Mouse (Mus musculus) hindbrain, embryonic 13.5 days (tissue): ENCODE results near the gene Gm42878. TPM values are rescaled to one million over a fixed set of nuclear protein-coding genes. Genes with fewer than 3 reads are reported as not detected.

Experiments
- ATAC-seq: fragments of 200-750 bp; cut with Nextera tagmentation; 2 replicates; pipeline ENCODE4 v1.8.0; 2017; ENCODE audit warnings: moderate TSS enrichment; ENCODE audit not compliant: low FRiP score
- H3K27ac ChIP-seq: fragments of 300-500 bp; sonication (generic); 2 replicates; pipeline ENCODE4 v1.5.1; 2015; ENCODE audit warnings: inconsistent platforms, mild to moderate bottlenecking, moderate library complexity
- H3K27me3 ChIP-seq: fragments of 300-500 bp; sonication (generic); 2 replicates; pipeline ENCODE4 v1.6.1; 2015; ENCODE audit warnings: mild to moderate bottlenecking, inconsistent platforms
- H3K36me3 ChIP-seq: fragments of 300-500 bp; sonication (generic); 2 replicates; pipeline ENCODE4 v1.6.1; 2015; ENCODE audit warnings: mild to moderate bottlenecking, inconsistent platforms
- H3K4me1 ChIP-seq: fragments of 300-500 bp; sonication (generic); replicated peaks from 2 replicates; pipeline ENCODE4 v1.6.1; 2015; ENCODE audit warnings: inconsistent platforms
- H3K4me2 ChIP-seq: fragments of 300-500 bp; sonication (generic); 2 replicates; pipeline ENCODE4 v1.6.1; 2015; ENCODE audit warnings: inconsistent platforms, mild to moderate bottlenecking, moderate library complexity
- H3K4me3 ChIP-seq: fragments of 300-500 bp; sonication (generic); 2 replicates; pipeline ENCODE4 v1.5.1; 2015; ENCODE audit warnings: mild to moderate bottlenecking, inconsistent platforms
- H3K9ac ChIP-seq: fragments of 300-500 bp; sonication (generic); 2 replicates; pipeline ENCODE4 v1.6.1; 2015; ENCODE audit warnings: mild to moderate bottlenecking, inconsistent platforms
- H3K9me3 ChIP-seq: fragments of 300-500 bp; sonication (generic); 2 replicates; pipeline ENCODE4 v1.6.1; 2016; ENCODE audit warnings: inconsistent platforms
- WGBS: fragments of 180-500 bp; shearing (Covaris S2); methylation state at CpG from one replicate; pipeline ENCODE4 v1.1.7; 2015; 5-methylcytosine and 5-hydroxymethylcytosine counted together
- polyA plus RNA-seq: library from polyadenylated mRNA; unstranded; fragments of >200 nt; fragmentation: Nextera tagmentation; extraction: Ambion mirVana; gene quantifications from 2 replicates; pipeline ENCODE4 v1.2.1, GENCODE M21; 2015

Gm42878 gene
- not detected in 2 replicates for polyA plus RNA-seq

DNA sequence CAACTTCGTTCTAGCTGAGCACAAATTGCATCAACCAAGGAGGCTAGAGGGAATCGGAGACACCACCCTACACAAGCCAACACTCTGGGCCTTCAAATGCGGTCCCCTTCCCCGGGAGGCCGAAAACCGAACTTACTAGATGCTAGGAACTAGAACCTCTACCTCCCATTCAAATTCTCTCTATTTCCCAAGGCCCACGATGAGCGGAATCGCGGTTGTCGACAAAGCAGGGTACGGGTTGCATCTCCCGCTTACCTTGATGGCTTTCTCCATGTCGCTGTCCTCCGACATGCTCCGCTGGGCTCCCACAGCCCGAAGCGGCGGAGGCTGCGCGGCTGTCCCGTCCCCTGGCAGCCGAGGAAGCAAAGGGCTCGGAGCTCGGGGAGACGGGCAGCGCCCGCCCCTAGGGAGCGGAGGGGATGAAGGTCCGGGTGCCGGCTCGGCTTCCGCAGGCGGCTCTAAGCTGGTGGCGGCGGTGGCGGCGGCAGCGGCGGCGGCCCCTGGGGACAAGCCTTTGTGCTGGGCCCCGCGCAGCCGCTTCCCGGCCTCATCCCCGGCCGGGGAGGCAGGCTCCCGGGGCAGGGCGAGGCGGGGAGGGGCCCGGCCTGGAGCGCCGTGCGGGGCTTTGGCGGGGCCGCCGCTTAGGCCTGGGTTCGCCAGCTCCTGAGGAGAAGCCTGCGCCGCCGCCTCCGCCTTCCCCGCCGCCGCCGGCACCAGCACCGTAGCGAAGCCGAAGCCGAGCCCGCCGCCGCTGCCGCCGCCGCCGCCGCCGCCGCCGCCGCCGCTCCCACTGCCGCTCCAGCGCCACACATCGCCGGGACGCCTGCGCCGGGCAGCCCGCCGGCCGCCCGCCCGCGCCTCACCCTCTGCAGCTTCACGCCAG is at the start of gene Gm42878, which contains the start of gene Adam1a:
Gm42878 (minus strand) TSS at position 573 of the 883 bp plus-strand sequence.
Adam1a (minus strand) TSS at position 573 of the 883 bp plus-strand sequence.
- Histone ChIP-seq H3K4me1 (peaks cover 38% of the 10 kb centered on the region), H3K9me3 (no peaks in the 10 kb centered on the region), H3K27ac (peak within 1 kb of the TSS; percentile 97), H3K9ac (peak within 1 kb of the TSS; percentile 99), H3K36me3 (no peaks in the 10 kb centered on the region), H3K4me3 (peak within 1 kb of the TSS; percentile 100), H3K4me2 (peak within 1 kb of the TSS; percentile 80), H3K27me3 (no peaks in the 10 kb centered on the region)
- WGBS: under 1% methylated on average over 59 of the region's 97 CpGs
- ATAC-seq: peak; percentile 66

DNA sequence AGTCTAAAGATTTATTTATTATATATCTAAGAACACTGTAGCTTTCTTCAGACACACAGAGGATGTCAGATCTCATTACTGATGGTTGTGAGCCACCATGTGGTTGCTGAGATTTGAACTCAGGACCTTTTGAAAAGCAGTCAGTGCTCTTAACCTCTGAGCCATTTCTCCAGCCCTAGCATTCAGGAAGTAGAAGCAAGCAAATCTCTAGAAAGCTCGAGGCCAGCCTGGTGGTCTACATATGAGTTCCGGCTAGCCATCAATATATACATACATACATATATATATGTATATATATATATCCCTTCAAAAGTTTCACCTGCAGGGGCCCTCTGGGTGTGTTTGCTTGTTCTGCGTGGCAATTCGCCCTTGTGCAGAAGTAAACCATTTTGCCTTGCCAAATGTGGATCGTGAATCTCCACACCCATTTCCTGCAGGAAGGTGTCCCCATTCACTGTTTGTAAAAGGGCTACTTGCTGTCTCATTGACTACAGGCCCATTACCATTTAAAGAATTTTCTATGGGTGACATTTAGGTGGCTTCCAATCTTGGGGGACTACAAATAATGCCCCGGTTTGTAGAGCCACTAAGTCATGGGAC is 49.5 kb upstream of the Gm42878 start:
- no peak for ATAC-seq
- Histone ChIP-seq H3K27ac (peak overlapping the region; percentile 79; the same call in 1 of the 2 replicates), H3K27me3 (0 out of 2 replicates have a peak, but pooled peaks cover 7% of the 10 kb centered on the region), H3K4me3 (peak overlapping the region; percentile 68; the same call in 1 of the 2 replicates), H3K4me2 (peak overlapping the region; percentile 95), H3K36me3 (no peaks in the 10 kb centered on the region), H3K9me3 (no peaks in the 10 kb centered on the region), H3K9ac (no peak overlapping the region), H3K4me1 (peaks cover 30% of the 10 kb centered on the region)
- 85% methylated on average over 6 of the region's 6 CpGs for WGBS

DNA sequence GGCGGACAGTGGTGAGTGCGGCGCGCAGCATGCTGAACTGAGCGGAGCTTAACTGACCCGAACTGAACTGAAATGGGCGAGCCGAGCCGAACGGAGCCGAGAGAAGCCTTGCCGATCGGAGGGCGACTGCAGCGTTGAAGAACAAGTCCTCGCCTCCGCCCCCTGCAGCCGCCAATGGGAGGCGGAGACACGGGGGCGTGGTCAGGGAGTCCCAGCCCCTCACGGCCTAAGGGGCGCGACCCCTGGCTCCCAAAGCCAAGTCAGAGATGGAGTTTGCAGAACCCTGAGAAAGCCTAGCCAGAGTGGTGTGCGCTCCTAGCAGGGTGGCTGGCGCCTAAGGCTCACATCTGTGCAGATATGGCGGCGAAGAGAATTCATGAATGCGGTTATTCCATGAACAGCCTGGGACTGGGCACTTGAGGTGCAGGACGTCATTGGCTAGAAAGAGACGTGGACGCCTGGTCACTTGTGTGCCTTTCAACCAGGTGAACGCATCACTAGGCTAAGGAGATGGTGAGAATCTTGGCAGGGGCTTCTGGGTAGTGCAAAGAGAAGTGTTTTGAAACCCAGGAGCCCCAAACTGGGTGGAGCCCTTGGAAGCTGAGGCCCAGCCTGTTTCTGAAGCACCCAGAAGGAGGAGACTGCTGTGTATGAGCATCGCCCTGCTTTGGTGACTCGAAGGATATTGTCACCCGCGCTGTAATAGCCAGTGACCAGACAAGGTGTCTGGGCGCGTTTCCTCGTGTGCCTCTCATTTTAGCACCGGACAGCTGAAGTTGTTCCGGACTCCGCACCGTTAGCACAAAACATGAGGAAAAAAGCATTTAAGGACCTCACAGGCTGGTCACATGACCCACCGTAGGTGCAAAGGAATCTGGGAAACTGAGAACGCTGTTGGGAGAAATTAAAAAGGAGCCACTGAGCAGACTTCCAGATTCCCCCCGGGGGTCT is 48.4 kb upstream of the Gm42878 start, which contains the start of gene Aldh2:
Aldh2 (minus strand) TSS at position 374 of the 951 bp plus-strand sequence.
- H3K27ac ChIP-seq: peak within 1 kb of the TSS; percentile 79
- H3K4me1 ChIP-seq: peaks cover 30% of the 10 kb centered on the region
- peak within 1 kb of the TSS; percentile 95 for H3K4me2 ChIP-seq
- no peaks in the 10 kb centered on the region for H3K36me3 ChIP-seq
- H3K27me3 ChIP-seq: 0 out of 2 replicates have a peak, but pooled peaks cover 7% of the 10 kb centered on the region
- WGBS: 3% methylated on average over 47 of the region's 47 CpGs
- peak within 1 kb of the TSS; percentile 84 for H3K9ac ChIP-seq
- no peaks in the 10 kb centered on the region for H3K9me3 ChIP-seq
- peak; percentile 83 for ATAC-seq
- H3K4me3 ChIP-seq: peak within 1 kb of the TSS; percentile 68

DNA sequence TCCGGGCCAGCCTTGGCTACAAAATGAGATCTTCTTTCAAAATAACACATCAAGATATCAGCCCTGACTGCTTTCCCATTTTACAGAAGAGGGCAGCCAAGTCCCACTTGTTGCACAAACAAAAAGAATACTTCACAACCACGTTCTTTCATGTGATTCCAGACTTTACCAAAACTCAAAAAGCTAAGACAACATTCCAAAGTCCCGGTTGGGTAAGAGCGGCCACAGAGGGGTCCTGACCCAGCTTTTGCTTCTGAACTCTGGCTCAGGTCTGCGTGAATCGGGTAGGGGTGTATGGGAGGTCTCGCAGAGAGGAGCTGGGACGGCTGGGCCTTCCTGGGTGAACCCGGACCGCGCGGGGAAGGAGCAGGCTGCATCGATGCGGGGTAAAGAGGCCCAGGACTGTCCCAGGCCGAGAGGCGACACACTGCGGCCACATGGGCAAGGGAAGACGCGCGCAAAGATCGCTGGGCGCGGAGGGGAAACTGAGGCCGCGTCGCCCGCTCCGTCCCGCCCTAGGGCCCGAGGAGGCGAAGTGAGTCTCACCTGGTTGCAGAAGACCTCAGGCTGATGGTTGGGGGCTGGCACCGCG is 47.6 kb upstream of the Gm42878 start:
- 5% methylated on average over 32 of the region's 33 CpGs for WGBS
- ATAC-seq: peak; percentile 50

DNA sequence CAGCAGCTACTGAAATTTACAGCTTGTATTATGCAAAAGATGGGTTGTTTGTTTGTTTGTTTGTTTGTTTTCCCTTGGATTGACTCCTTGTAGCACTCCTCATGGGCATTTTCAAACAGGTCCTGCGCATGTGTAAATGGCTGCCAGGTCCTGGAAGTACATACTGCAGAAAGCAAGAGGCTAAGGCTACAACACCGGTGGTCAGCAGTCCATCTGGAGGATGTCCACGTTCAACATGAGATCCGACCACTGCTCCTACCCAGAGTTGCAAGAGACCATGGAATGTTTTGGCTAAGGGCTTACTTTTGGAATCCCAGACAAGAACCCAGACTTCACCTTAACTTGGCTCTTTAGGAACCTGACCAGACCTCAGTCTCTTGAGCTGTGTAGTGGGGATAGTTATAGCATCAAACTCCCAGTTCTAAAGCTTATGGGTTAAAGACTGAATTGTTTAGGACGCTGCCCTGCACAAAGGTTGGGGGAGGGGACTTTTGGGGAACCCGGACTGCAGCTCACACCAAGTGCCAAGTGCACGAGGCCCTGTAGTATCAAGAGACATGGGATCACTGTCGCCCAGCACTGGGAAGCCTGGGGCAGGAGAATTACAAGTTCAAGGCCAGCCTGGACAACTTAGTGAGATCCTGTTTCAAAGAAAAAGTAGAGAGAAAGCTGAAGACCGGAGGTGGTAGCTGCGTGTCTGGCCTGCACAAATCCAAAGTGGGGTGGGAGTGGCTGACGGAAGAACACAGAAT is 47.0 kb upstream of the Gm42878 start:
- Histone ChIP-seq H3K4me3 (peak overlapping the region; percentile 68), H3K4me1 (peaks cover 30% of the 10 kb centered on the region), H3K36me3 (no peaks in the 10 kb centered on the region), H3K9ac (no peak overlapping the region), H3K27ac (no peak overlapping the region), H3K4me2 (peak overlapping the region; percentile 95), H3K27me3 (0 out of 2 replicates have a peak, but pooled peaks cover 7% of the 10 kb centered on the region), H3K9me3 (no peaks in the 10 kb centered on the region)
- no peak for ATAC-seq
- 69% methylated on average over 11 of the region's 11 CpGs for WGBS

More for the DNA sequence above, 47.6 kb upstream of the Gm42878 start:
- no peaks in the 10 kb centered on the region for H3K36me3 ChIP-seq
- H3K4me3 ChIP-seq: peak overlapping the region; percentile 68
- peaks cover 30% of the 10 kb centered on the region for H3K4me1 ChIP-seq
- H3K9me3 ChIP-seq: no peaks in the 10 kb centered on the region
- H3K9ac ChIP-seq: peak overlapping the region; percentile 84
- 0 out of 2 replicates have a peak, but pooled peaks cover 7% of the 10 kb centered on the region for H3K27me3 ChIP-seq
- peak overlapping the region; percentile 79; the same call in 1 of the 2 replicates for H3K27ac ChIP-seq
- peak overlapping the region; percentile 95 for H3K4me2 ChIP-seq

DNA sequence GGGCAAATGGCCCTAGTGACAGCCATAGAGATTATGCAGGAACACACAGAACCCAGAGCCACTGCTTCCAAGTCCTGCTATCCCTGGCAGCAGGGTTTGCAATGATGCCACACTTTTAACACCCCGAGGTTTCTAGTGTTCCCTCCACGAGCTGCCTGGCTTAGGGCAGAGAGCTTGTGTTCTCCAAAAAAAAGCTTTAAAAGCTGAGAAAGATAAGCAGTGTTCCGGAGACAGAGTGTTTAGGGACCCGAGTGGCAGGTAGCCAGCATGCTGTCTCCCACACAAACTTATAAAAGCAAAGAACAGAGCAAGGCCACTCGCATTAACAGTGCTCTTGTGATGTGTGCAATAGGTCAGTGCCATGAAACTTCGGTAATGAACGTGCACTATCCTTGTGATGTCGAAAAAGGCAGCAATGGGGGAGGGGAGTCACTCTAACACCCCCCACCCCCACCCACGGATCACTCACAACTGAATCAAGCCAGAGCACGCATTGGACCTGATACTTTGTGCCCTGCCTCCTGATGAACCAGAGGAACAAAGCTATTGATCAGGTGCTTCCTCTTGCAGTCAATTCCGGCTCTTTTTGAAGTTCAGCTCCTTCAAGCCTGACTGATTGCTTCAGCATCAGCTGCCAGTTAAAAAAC is 46.3 kb upstream of the Gm42878 start:
- Histone ChIP-seq H3K4me1 (peaks cover 30% of the 10 kb centered on the region), H3K27ac (no peak overlapping the region), H3K36me3 (no peaks in the 10 kb centered on the region), H3K4me3 (no peak overlapping the region), H3K9ac (no peak overlapping the region), H3K9me3 (no peaks in the 10 kb centered on the region), H3K27me3 (0 out of 2 replicates have a peak, but pooled peaks cover 7% of the 10 kb centered on the region), H3K4me2 (peak overlapping the region; percentile 95; the same call in 1 of the 2 replicates)
- ATAC-seq: no peak
- 77% methylated on average over 11 of the region's 11 CpGs for WGBS

DNA sequence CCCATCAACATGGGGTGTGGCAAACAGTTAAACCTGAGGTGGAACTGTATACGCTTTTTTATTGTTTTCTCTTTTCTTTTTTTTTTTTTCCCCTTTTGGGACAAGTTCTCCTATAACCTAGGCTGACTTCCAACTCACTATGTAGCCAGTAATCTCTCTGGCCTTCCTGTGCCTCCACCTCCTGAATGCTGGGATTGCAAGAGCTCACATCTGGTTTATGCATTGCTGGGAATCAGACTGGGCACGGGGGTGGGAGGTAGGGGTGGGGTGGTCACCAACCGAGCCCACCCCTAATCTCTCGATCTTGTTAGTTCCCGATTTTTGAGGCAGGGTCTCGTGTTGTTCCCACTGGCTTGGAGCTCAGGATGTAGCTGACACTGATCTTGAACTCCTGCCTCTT is 44.6 kb upstream of the Gm42878 start:
- 90% methylated on average over 6 of the region's 6 CpGs for WGBS
- Histone ChIP-seq H3K9me3 (no peaks in the 10 kb centered on the region), H3K36me3 (no peaks in the 10 kb centered on the region), H3K9ac (no peak overlapping the region), H3K4me1 (peaks cover 30% of the 10 kb centered on the region), H3K27ac (no peak overlapping the region), H3K4me3 (no peak overlapping the region), H3K27me3 (0 out of 2 replicates have a peak, but pooled peaks cover 7% of the 10 kb centered on the region), H3K4me2 (no peak overlapping the region)
- no peak for ATAC-seq

DNA sequence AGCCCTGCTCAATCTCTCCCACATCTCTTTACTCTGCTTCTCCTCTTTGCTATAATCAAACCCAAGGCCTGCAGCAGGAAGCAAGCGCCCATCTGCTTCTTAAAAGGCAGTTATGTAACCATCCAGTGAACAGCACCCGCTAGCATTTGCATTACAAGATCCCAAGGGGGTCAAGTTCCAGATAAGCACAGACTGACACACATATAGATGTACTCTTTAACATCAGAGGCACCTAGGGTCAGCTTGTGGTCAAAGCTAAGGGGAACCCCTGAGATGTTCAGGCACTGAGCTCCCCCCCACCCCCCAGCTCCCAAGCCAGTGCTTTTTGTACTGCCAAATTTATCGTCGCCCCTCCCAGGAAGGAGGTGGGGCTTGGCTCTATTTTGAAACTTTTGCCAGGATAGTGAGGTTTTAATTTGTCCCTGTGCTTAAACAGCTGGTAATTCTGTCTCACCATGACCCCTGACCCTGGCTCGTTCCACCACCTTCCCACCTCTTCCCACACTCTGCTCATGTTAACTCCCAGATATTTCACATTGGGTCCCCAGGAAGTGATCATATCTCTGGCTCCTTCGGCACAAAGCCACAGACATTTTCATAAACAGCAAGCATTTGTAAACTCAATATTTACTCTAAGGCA is 41.2 kb upstream of the Gm42878 start:
- H3K9ac ChIP-seq: no peak overlapping the region
- WGBS: 79% methylated on average over 6 of the region's 6 CpGs

DNA sequence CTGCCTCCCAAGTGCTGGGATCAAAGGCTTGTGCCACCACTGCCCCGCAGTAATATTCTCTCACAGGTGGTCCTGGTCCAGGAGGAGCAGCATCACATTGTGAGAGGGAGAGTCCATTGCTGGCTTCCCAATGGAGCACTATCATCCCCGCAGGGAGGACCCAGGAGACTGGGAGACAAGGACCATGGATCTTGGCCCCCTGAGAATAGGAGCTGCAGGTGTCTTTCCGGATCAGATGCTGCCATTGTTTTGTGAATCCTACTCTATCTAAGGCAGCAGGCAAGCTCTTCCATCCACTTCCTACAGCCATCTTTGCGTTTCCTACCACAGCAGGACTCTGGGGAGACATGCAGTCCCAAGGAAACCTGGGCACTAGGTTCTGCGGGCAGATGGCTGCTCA is 40.4 kb upstream of the Gm42878 start:
- no peak overlapping the region for H3K9ac ChIP-seq
- no peak overlapping the region for H3K27ac ChIP-seq
- H3K4me1 ChIP-seq: 0 out of 2 replicates have a peak, but pooled peaks cover 8% of the 10 kb centered on the region
- no peaks in the 10 kb centered on the region for H3K27me3 ChIP-seq
- no peaks in the 10 kb centered on the region for H3K9me3 ChIP-seq
- WGBS: 80% methylated on average over 5 of the region's 5 CpGs
- H3K36me3 ChIP-seq: peaks cover 2% of the 10 kb centered on the region; the same call in 1 of the 2 replicates
- no peak for ATAC-seq
- H3K4me2 ChIP-seq: no peak overlapping the region
- no peak overlapping the region for H3K4me3 ChIP-seq

More for the DNA sequence above, 41.2 kb upstream of the Gm42878 start:
- Histone ChIP-seq H3K27me3 (no peaks in the 10 kb centered on the region), H3K4me1 (peaks cover 12% of the 10 kb centered on the region; the same call in 1 of the 2 replicates), H3K4me2 (no peak overlapping the region), H3K36me3 (no peaks in the 10 kb centered on the region), H3K9me3 (no peaks in the 10 kb centered on the region), H3K4me3 (no peak overlapping the region), H3K27ac (no peak overlapping the region)
- ATAC-seq: no peak

DNA sequence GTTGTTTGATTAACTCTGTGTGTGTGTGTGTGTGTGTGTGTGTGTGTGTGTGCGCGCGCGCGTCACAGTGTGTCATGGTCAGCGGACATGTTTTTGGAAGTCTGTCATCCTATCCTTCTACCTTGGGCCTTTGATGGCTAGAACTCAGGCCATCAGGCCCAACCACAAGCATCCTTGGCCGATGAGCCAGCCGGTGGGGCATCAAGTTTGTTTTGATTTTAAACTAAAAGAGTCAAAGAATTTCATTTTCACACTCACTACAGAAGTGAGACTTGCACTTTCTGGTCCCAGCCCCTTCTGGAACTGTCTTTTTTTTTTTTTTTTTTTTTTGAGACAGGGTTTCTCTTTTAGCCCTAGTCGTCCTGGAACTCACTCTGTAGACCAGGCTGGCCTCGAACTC is 39.7 kb upstream of the Gm42878 start:
- H3K4me2 ChIP-seq: no peak overlapping the region
- 0 out of 2 replicates have a peak, but pooled peaks cover 8% of the 10 kb centered on the region for H3K4me1 ChIP-seq
- no peak overlapping the region for H3K27ac ChIP-seq
- no peak overlapping the region for H3K9ac ChIP-seq
- no peaks in the 10 kb centered on the region for H3K27me3 ChIP-seq
- H3K4me3 ChIP-seq: no peak overlapping the region
- H3K9me3 ChIP-seq: no peaks in the 10 kb centered on the region
- 96% methylated on average over 10 of the region's 10 CpGs for WGBS
- ATAC-seq: no peak
- H3K36me3 ChIP-seq: peaks cover 9% of the 10 kb centered on the region
